Mouse (Mus musculus) hindlimb bud, embryonic 11.5 days (tissue): ENCODE data around the gene Gna12.

ENCODE experiments used
- DNase-seq: peaks from one replicate; pipeline ENCODE4 v3.0.0-alpha.2; 2012; ENCODE audit warnings: low read depth, low spot score; ENCODE audit errors: extremely low spot score

The Gna12 gene

DNA sequence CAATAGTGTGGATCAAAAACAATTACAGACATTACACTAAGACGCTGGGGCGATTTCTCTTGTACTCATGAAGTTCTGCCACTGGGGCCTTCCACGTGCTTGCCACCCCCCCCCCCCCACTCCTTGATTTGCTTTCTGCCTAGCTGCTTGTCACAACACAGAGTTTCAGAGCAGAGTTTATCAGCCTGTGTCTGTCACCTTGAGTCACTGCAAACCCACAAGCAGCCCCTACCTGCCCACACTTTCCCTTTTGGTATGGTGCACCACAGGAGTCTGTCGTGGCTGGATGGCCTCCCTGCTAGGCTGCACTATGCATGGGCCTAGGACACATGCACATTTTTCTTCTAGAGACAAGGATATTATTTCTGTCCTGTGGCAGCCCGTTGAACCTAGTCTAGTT is 31.5 kb downstream of the Gna12 start:
- DNase-seq: no peak

DNA sequence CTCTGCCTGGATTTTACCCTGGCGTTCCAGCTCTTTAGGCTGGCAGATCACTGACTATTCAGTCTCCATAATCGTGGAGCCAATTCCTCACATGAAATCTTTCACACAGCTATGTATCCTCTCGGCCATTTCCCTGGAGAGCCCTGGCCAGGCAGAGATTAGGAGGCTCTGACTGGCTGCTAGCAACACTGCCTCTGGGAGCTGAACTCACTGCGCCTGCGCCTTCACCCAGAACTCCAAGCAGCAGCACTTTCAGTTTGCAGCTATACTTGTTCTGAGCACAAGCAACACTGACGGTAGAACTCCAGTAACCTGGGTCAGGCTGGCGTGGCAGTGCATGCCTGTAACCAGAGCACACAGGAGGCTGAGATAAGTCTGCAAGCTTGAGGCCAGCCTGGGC is 32.1 kb downstream of the Gna12 start:
- no peak for DNase-seq

DNA sequence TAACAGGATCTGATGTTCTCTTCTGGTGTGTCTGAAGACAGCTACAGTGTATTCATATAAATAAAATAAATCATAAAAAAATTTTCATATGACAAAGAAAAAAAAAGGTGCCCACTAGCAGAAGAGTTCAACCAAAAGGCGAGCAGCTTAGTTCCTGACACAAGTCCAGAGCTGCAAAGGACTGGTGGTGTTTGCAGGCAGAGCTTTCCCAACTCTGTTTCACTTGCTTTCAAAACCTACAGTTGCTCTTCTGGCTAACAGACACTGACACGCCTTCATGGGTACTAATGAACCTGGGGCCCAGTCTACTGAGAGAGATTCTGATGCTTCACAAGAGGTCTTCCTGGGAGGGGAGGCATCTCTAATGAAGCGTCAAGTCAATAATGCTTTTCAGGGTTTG is 34.2 kb downstream of the Gna12 start:
- no peak for DNase-seq

DNA sequence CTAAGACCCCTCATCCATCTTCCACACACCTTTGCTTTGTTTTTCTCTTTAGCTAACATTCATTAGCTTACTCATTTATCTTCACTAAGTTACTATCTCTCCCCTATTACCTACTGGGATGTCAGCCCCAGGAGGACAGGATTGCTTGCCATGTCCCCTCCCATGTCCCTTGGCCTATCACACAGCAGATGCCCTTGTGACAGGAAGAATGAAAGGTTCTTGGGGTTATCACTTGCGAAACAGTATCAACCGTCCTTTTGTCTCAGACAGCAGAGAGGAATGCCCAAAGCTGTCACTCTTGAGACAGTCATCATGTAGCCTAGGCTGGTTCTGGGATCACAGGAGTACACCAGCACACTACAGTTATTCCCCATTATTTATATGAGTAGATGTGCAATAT is 35.1 kb downstream of the Gna12 start:
- DNase-seq: no peak

DNA sequence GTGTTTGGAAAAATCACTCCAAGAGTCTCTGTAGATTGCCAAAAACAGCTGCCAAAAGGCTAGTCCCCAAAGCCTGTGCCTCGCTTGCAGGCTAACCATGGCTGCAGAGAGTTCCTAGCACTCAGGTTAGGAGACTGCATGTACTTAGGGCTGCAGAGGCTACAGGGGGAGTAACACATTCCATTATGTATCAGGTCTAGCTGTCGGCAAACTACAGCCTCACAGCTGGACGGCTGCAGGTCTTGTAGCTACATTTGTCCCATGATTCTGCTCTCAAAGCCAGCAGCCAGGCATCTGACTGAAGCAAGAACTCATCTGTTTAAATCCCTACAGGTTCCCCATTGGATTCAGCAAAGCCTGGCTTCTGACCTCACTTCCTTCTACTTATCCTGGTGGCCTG is 35.5 kb downstream of the Gna12 start:
- no peak for DNase-seq

DNA sequence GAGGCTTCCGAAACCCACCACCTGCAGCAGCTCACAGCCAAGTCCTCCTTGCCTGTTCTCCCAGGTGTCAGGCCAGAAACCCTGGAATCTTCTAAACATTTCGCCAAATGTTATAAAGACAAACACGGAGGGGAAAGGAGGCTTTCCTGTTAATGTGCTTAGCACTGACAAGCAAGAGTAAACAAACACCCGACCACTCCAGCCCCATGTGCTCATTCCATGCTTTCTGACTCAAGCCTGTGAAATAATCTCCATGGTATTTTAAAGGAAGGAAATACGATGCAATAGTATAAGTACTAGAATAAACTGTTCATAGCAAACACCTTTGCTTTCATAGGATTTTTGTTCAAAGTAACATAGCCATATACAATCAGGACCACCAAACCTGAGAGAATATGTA is 38.0 kb downstream of the Gna12 start:
- no peak for DNase-seq

DNA sequence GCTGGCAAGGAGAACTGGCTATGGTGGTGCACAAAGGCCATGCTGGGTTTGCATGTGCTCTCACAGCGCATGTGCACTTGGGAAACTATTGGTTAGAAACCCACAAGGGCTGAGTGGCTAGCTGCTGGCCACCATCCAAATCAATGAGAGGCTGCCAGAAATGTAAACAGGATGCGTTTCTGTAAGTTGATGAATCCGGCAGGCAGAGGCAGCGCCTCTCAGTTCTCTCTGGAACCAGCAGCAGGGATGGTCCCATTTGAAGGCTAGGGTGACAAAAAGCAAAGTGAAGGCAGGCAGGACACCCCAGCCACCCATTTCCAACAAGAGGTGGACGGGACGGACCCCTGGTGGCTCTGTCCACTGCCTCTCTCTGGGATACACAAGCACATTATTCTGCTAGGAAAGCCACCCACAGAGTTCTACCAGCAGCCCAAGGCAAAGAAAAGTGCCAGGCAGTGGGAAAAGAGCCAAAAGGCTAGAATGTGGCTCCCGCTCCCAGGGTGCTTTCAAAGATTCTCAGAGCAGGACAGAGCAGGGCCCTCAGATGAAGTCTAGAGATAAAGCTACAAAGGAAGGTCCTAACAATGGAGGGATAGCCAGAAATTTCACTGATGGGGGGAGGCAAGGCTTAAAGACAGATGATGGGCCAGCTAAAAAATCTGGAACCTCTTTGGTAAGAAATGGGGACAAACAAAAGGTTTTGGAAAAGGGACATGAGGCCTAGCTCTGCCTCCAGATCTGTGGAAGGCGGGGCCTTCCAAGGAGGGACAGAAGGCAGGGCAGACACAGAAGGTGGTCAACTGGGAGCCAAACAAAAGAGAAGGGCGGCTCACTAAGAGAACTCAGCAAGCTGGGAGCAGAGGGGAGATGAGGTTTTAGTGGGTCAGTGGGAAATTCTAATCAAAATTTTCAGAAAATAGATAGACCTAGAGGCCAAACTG is 39.0 kb downstream of the Gna12 start:
- DNase-seq: no peak

DNA sequence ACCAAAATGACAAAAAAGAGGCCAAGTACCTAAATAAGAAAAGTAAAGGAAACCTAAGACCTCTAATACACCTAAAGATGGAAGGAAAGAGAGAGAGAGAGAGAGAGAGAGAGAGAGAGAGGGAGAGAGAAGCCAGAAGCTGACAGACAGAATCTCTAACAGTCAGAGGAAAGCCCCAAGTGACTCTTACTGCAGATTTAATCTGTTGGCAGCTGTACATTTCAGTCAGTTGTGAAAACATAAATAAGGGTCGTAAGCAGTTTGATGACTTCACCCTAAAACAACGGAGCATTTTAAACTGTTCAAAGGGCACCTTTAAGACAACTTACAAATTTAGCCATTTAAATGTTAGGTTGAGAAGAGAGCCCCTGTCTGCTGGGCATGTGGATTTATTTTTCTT is 39.8 kb downstream of the Gna12 start:
- no peak for DNase-seq

DNA sequence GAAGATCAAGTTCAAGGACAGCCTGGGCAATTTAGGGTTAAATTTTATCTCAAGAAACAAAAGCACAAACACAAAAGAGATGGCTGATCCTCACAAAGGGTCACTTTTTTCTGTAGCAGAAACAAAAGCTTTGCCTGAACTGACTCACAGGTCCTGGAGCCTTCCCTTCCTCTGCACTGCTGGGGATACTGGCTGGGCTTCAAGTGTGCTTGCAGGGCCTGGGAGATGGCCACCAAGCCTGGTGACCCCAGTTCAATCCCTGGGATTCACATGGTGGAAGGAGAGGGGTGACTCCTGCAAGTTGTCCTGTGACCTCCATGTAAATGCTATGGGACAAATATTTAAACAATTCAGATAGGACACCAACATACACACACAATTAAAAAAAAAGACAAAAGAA is 40.7 kb downstream of the Gna12 start:
- DNase-seq: no peak

DNA sequence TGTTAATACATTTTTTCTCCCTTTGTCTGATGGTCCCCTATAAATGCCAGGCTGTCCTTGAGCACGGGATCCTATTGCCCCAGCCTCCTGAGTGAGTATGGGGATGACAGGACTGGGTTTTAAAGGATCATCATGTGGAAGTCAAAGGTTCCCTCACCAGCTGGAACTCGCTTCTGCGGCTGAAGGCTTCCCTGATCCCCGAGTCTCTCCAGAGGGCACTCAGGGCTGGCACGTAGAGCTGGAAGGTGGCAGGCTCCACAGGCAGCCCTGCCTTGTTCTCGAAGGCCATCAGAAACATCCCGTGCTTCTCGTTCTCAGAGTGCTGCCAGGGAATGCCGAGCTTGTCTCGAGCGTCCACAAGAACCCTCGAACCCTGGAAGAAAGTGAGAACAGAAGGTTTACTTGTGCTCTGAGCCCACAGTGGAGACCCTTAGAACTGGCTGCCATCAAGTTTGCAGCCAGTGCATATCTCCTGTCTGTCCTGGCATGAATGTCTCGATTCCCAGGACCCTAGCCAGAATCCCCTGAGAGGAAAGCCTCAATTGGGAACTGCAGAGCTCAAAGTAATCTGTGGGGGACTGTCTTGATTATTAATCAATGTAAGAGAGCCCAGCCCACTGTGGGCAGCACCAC is 44.9 kb downstream of the Gna12 start:
- DNase-seq: no peak

DNA sequence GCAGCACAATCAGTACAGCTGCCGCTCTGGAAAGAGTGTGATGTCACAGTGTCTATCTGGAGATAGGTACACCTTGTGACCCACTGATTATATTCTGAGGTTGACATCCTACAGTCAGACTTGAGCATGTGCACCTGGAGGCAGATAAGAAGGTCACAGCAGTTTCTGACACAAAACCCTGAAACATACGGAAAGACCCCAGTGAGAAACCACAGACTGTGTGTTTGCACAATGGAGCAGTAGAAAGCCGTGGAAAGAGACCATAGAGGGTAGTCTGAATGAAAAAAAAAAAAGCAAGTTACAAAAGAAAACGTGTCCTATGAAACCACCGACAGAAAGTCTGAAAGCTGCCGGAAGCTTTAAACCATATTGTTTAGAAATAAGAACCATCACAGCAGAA is 45.9 kb downstream of the Gna12 start:
- no peak for DNase-seq

DNA sequence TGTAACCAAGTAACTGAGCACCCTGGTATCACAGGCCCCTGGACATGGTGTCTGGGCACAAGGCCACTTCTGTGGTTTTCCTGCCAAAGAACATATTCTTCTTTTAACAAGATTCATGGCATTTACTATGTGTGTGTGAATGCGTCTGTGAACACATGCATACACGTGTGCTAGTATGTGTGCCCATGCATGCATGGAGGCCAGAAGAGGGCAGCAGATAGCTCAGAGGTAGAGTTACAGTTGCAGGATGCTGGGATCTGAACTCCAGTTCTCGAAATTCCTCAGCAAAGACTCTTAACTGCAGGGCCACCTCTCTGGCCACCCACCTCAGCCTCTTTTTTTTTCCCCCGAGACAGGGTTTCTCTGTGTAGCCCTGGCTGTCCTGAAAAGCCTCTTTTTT is 46.7 kb downstream of the Gna12 start:
- no peak for DNase-seq

DNA sequence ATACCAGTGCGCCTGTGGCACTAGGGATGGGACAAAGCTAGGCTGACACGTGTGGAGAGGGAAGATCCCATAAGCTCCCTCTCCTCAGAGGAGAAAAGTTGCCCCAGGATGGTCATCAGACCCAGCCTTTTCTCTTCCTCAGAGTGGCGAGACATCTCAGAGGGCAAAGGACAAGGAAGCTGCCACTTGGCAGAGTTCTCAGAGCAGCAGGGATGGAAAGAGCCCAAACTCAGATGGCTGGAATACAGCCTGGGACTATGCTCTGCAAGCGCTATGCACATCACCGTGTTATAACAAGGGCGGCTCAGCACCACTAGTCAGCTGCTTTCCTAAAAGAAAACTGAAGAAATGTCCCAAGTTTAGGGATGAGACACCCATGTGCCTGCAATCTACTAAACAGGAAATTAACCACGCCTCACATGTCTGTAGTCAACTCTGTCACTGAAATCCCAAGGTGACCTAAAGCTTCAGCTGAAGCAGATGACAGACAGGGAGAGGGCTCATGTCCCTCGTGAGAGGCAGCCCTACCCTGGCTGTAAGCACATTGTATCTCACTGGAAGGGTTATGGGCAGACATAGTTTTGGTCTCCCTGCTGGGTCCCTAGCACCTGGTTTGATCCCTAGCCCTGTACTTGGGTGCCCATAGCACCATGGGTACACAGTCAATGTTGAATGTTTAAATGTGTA is 48.2 kb downstream of the Gna12 start:
- DNase-seq: no peak

DNA sequence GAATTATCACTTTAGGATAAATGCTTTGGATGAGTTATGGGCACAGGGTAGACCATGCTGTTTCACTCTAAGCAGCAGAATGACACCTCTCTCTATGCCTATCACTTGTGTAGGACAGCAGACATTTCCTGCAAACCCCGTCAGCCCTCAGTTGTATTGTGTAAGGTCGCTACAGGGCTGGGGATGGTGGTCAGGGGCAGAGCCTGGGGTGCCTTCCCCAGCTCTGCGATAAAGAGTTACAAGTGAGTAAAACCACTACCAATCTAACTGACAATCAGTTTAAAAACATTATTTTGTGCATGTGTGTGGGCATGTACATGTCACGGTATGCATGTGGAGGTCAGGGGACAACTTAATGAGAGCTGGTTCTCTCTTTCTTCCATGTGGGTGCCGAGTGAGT is 49.1 kb downstream of the Gna12 start:
- DNase-seq: no peak

DNA sequence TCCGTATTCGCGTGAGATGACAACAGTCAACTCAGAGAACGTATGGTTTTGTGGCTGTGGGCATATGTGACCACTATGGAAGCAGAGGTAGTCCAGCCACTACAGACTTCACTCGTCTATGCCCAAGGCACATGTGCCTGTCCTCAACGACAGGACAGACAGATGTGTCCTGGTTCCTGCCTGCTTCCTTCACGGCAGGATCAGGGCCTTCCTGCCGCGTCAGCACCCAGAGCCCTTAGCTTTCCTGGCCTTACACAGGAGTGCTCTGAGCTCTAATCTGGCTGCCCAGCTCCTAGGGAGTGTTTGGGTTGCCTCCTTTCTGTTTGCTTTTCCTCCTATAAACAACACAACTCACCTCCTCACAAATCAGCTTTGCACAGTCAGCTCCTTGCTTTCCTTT is 53.3 kb downstream of the Gna12 start:
- DNase-seq: no peak

DNA sequence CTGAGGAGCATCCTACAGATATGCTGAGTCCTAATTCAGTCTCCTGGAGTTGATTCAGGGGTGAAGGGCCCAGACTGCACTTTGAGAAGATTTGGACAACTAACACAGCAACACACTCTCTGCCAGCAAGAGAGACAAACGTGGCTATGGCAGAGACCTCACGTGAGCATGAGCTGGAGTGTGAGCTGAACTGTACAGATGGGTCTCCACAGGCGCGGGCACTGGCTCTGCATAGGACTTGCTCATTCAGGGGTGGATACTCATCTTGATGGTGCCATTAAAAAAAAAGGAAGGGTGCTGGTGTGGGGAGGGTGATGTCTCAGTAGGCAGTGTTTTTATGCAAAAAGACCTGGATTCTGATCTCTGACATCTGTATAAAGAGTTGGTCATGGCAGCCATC is 55.1 kb downstream of the Gna12 start:
- DNase-seq: no peak

DNA sequence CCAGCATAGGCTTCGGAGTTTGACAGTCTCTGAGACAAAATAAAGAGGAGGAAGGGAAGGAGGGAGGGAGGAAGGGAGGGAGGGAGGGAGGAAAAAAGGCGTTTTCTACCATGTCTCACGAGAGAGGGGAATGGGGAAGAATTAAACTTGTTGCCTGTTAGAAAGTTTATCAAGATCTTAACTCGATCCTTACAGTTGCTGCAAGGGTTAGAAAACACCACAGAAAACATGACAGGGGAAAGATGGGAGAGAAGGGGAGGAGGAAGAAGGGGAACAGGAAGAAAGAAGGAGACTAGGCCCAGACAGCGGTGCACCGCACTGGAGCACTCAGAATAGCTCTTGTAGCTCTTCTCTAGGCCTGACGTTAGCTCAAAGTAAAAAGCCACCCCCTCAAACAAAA is 58.1 kb downstream of the Gna12 start:
- DNase-seq: no peak

DNA sequence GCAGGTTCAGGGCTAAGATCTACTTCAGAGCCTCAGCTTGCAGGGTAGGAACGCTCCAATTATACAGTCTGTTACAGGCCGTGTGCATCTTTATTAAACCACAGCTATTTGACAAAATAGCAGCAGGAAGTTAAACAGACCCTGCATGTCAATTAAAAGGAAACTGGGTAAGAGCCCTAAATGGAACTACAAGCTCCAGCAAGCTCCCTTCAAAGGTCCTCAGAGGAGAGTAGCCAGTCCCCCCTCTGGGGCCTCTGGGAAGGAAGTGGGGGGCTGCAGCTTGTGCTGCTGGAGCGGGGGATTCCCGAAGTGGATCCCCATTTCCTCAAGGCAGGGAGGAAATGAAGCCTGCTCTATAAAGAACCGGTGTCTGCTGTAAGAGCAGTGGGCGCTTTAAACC is 58.6 kb downstream of the Gna12 start:
- no peak for DNase-seq

DNA sequence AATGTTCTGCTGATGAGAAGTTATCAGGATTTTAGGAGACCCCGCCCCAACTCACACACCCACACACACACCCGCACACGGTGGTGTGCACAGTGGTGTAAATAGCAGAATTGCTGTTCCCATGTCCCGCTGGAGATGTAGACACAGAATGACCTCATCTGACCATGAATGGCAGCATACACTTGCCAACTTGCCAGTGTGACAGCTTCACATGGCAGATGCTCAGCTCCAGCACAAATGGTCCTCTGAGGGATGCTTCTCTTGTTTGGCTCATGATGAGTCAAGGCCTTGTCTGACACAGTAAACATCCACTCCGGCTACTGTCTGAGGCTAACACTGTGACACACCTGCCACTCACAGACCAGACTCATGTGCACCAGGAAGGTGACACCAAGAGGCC is 61.9 kb downstream of the Gna12 start:
- no peak for DNase-seq

DNA sequence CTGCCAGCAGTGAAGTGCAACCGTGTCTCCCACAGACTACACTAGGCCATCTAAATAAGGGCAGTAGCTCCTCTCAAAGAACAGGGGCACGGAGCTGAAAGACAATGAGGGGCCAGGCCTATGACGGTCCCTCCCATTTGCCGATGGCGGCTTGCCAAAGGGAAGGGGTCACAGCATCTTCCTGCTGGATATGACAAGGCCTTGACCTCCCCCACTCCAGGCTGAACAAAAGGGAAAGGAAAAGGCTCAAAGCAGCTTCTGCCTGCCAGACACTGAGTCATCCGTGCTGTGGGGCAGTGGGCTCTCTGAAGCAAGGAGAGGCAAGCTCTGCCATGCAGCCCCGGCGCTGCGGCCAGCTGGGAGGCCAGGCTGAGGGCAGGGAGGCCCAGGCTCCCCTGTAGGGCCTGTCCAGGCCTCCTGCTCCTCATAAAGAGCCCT is 62.5 kb downstream of the Gna12 start:
- no peak for DNase-seq

DNA sequence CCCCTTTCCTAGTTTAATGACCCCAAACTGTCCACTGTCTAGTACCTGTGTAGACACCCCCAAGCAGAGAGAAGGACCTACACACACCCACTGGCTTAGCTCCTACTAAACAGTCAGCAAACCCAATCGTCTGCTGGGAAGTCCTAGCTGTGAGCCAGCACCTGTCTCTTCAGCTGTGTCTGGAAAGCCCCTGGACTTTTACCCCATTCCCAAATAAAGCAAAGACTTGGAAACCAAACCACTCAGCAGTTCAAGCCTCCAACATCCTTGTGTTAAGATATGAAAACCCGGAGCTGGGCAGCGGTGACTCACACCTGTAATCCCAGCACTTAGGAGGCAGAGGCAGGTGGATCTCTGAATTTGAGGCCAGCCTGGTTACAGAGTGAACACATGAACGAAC is 63.7 kb downstream of the Gna12 start:
- no peak for DNase-seq
